Mouse (Mus musculus) right cerebral cortex, postnatal 10 days (tissue): ENCODE results near the gene Gm5741.
"Not testable (repeated sequence)": the region's sequence is repeated elsewhere in the genome, so short reads cannot be mapped to it uniquely, and the experiment has no call there.

ENCODE experiments used
- DNase-seq, 2 experiments: peaks; one replicate each; pipeline ENCODE4 v3.0.0; 2021; ENCODE audit warnings: low spot score in 2 of 2

The Gm5741 gene

GRCm38 (mm10) chr8:85067982-85068381 is at the start of gene Gm5741:
TSS of gene Gm5741 (minus strand) at chr8:85067982.
- no peak for DNase-seq

GRCm38 (mm10) chr8:85116984-85117383 is 49.2 kb upstream of the Gm5741 start:
- no peak for DNase-seq

GRCm38 (mm10) chr8:85115501-85115900 is 47.7 kb upstream of the Gm5741 start:
- DNase-seq = no peak

- DNase-seq = no peak
Observed at GRCm38 (mm10) chr8:85113241-85113640, 45.5 kb upstream of the Gm5741 start.

GRCm38 (mm10) chr8:85100076-85100665 is 32.4 kb upstream of the Gm5741 start:
- DNase-seq = no peak

GRCm38 (mm10) chr8:85096850-85097249 is 29.1 kb upstream of the Gm5741 start:
- no peak for DNase-seq

- DNase-seq = no peak
Observed at GRCm38 (mm10) chr8:85096196-85096595, 28.4 kb upstream of the Gm5741 start.

- DNase-seq = no peak
Observed at GRCm38 (mm10) chr8:85095566-85095965, 27.8 kb upstream of the Gm5741 start.

- DNase-seq = no peak
Observed at GRCm38 (mm10) chr8:85095051-85095450, 27.3 kb upstream of the Gm5741 start.

GRCm38 (mm10) chr8:85091526-85092090 is 23.8 kb upstream of the Gm5741 start:
- no peak for DNase-seq

GRCm38 (mm10) chr8:85090856-85091255 is 23.1 kb upstream of the Gm5741 start:
- no peak for DNase-seq

- no peak for DNase-seq
Observed at GRCm38 (mm10) chr8:85088771-85089170, 21.0 kb upstream of the Gm5741 start.

GRCm38 (mm10) chr8:85086238-85086637 is 18.5 kb upstream of the Gm5741 start:
- DNase-seq = no peak

- no peak for DNase-seq
Observed at GRCm38 (mm10) chr8:85084633-85085032, 16.9 kb upstream of the Gm5741 start.

- peak; percentile 94 for DNase-seq
Observed at GRCm38 (mm10) chr8:85083108-85083813, 15.5 kb upstream of the Gm5741 start, which contains the start of gene Man2b1. TSS of gene Man2b1 (plus strand) at chr8:85083270.

GRCm38 (mm10) chr8:85082169-85082568 is 14.4 kb upstream of the Gm5741 start:
- DNase-seq = not testable (repeated sequence)

GRCm38 (mm10) chr8:85081216-85081555 is 13.4 kb upstream of the Gm5741 start, which contains the start of gene Wdr83:
TSS of gene Wdr83 (minus strand) at chr8:85081306.
- no peak for DNase-seq

- peak; percentile 70 to 72 for DNase-seq
Observed at GRCm38 (mm10) chr8:85080532-85081215, 12.9 kb upstream of the Gm5741 start, which contains the start of gene Wdr83os. TSS of gene Wdr83os (plus strand) at chr8:85080740.

GRCm38 (mm10) chr8:85080214-85080531 is 12.4 kb upstream of the Gm5741 start:
- DNase-seq = no peak

- DNase-seq = peak; percentile 90 to 91
Observed at GRCm38 (mm10) chr8:85076993-85077392, 9.2 kb upstream of the Gm5741 start.

- peak; percentile 50 to 60 for DNase-seq
Observed at GRCm38 (mm10) chr8:85076001-85076400, 8.2 kb upstream of the Gm5741 start.

- DNase-seq = no peak
Observed at GRCm38 (mm10) chr8:85074617-85075016, 6.8 kb upstream of the Gm5741 start.

- peak in 1 of 2 experiments; percentile 39 for DNase-seq
Observed at GRCm38 (mm10) chr8:85074167-85074566, 6.4 kb upstream of the Gm5741 start.
